Mouse (Mus musculus) kidney, adult 2 months (tissue): ENCODE results near the gene Mrpl57.

Source experiments
- CTCF ChIP-seq: fragments of 200-500 bp; conservative IDR thresholded peaks from 2 replicates; pipeline ENCODE4 v1.5.1; 2011; ENCODE audit warnings: low read depth, mild to moderate bottlenecking, control low read depth, low read length, moderate library complexity, mixed read lengths; ENCODE audit not compliant: insufficient read depth, insufficient read length
- POLR2A ChIP-seq: fragments of 200-500 bp; IDR thresholded peaks from one replicate; pipeline ENCODE4 v1.6.1; 2011; ENCODE audit warnings: low read depth, low read length, control low read depth

- TF ChIP-seq CTCF = no peak
- no peak for TF ChIP-seq POLR2A
Observed at GRCm38 (mm10) chr14:57791171-57791570, 34.9 kb upstream of the Mrpl57 start.
